Mouse (Mus musculus) hindbrain, embryonic 13.5 days (tissue): Measurements from ENCODE around the gene Espnl. TPM values are rescaled to one million over a fixed set of nuclear protein-coding genes. Genes with fewer than 3 reads are reported as not detected.

Source experiments
- ATAC-seq: fragments of 200-750 bp; cut with Nextera tagmentation; 2 replicates; pipeline ENCODE4 v1.8.0; 2017; ENCODE audit warnings: moderate TSS enrichment; ENCODE audit not compliant: low FRiP score
- H3K27ac ChIP-seq: fragments of 300-500 bp; sonication (generic); 2 replicates; pipeline ENCODE4 v1.5.1; 2015; ENCODE audit warnings: inconsistent platforms, mild to moderate bottlenecking, moderate library complexity
- H3K27me3 ChIP-seq: fragments of 300-500 bp; sonication (generic); 2 replicates; pipeline ENCODE4 v1.6.1; 2015; ENCODE audit warnings: mild to moderate bottlenecking, inconsistent platforms
- H3K36me3 ChIP-seq: fragments of 300-500 bp; sonication (generic); 2 replicates; pipeline ENCODE4 v1.6.1; 2015; ENCODE audit warnings: mild to moderate bottlenecking, inconsistent platforms
- H3K4me1 ChIP-seq: fragments of 300-500 bp; sonication (generic); replicated peaks from 2 replicates; pipeline ENCODE4 v1.6.1; 2015; ENCODE audit warnings: inconsistent platforms
- H3K4me2 ChIP-seq: fragments of 300-500 bp; sonication (generic); 2 replicates; pipeline ENCODE4 v1.6.1; 2015; ENCODE audit warnings: inconsistent platforms, mild to moderate bottlenecking, moderate library complexity
- H3K4me3 ChIP-seq: fragments of 300-500 bp; sonication (generic); 2 replicates; pipeline ENCODE4 v1.5.1; 2015; ENCODE audit warnings: mild to moderate bottlenecking, inconsistent platforms
- H3K9ac ChIP-seq: fragments of 300-500 bp; sonication (generic); 2 replicates; pipeline ENCODE4 v1.6.1; 2015; ENCODE audit warnings: mild to moderate bottlenecking, inconsistent platforms
- H3K9me3 ChIP-seq: fragments of 300-500 bp; sonication (generic); 2 replicates; pipeline ENCODE4 v1.6.1; 2016; ENCODE audit warnings: inconsistent platforms
- WGBS: fragments of 180-500 bp; shearing (Covaris S2); methylation state at CpG from one replicate; pipeline ENCODE4 v1.1.7; 2015; 5-methylcytosine and 5-hydroxymethylcytosine counted together
- polyA plus RNA-seq: library from polyadenylated mRNA; unstranded; fragments of >200 nt; fragmentation: Nextera tagmentation; extraction: Ambion mirVana; gene quantifications from 2 replicates; pipeline ENCODE4 v1.2.1, GENCODE M21; 2015

Gene Espnl
- 0.08 and 0.26 TPM in 2 replicates for polyA plus RNA-seq

GRCm38 (mm10) chr1:91321760-91322438 is at the start of gene Espnl:
TSS of gene Espnl (plus strand) at chr1:91322075.
- Histone ChIP-seq H3K4me1 (no peaks in the 10 kb centered on the region), H3K27ac (no peak within 1 kb of the TSS), H3K9ac (no peak within 1 kb of the TSS), H3K36me3 (peaks cover 2% of the 10 kb centered on the region; the same call in 1 of the 2 replicates), H3K4me2 (no peak within 1 kb of the TSS), H3K9me3 (no peaks in the 10 kb centered on the region), H3K4me3 (no peak within 1 kb of the TSS), H3K27me3 (0 out of 2 replicates have a peak, but pooled peaks cover 4% of the 10 kb centered on the region)
- 85% methylated on average over 19 of the region's 19 CpGs for WGBS
- ATAC-seq: no peak

GRCm38 (mm10) chr1:91272260-91272659 is 49.6 kb upstream of the Espnl start:
- Histone ChIP-seq H3K36me3 (peaks cover 36% of the 10 kb centered on the region), H3K4me2 (no peak overlapping the region), H3K27me3 (no peaks in the 10 kb centered on the region), H3K4me1 (no peaks in the 10 kb centered on the region), H3K4me3 (no peak overlapping the region), H3K9me3 (no peaks in the 10 kb centered on the region), H3K27ac (no peak overlapping the region), H3K9ac (no peak overlapping the region)
- no peak for ATAC-seq
- 97% methylated on average over 2 of the region's 2 CpGs for WGBS

- Histone ChIP-seq H3K4me1 (no peaks in the 10 kb centered on the region), H3K36me3 (peaks cover 72% of the 10 kb centered on the region), H3K9ac (no peak overlapping the region), H3K27me3 (no peaks in the 10 kb centered on the region), H3K27ac (no peak overlapping the region), H3K9me3 (no peaks in the 10 kb centered on the region), H3K4me2 (no peak overlapping the region), H3K4me3 (no peak overlapping the region)
- 93% methylated on average over 4 of the region's 4 CpGs for WGBS
- no peak for ATAC-seq
These were observed 45.3 kb upstream of the Espnl start for GRCm38 (mm10) chr1:91276581-91276980.

- H3K9ac ChIP-seq: no peak overlapping the region
- no peaks in the 10 kb centered on the region for H3K4me1 ChIP-seq
- H3K36me3 ChIP-seq: peaks cover 77% of the 10 kb centered on the region
- H3K4me3 ChIP-seq: no peak overlapping the region
- H3K27ac ChIP-seq: no peak overlapping the region
- ATAC-seq: no peak
- WGBS: 91% methylated on average over 2 of the region's 2 CpGs
- H3K4me2 ChIP-seq: no peak overlapping the region
- H3K27me3 ChIP-seq: no peaks in the 10 kb centered on the region
- H3K9me3 ChIP-seq: no peaks in the 10 kb centered on the region
These were observed 44.4 kb upstream of the Espnl start for GRCm38 (mm10) chr1:91277480-91277879.

- Histone ChIP-seq H3K4me1 (no peaks in the 10 kb centered on the region), H3K9me3 (no peaks in the 10 kb centered on the region), H3K36me3 (peaks cover 80% of the 10 kb centered on the region), H3K4me3 (no peak overlapping the region), H3K4me2 (no peak overlapping the region), H3K27me3 (no peaks in the 10 kb centered on the region), H3K9ac (no peak overlapping the region), H3K27ac (no peak overlapping the region)
- ATAC-seq: no peak
- 94% methylated on average over 3 of the region's 3 CpGs for WGBS
These were observed 43.3 kb upstream of the Espnl start for GRCm38 (mm10) chr1:91278410-91279119.

DNA sequence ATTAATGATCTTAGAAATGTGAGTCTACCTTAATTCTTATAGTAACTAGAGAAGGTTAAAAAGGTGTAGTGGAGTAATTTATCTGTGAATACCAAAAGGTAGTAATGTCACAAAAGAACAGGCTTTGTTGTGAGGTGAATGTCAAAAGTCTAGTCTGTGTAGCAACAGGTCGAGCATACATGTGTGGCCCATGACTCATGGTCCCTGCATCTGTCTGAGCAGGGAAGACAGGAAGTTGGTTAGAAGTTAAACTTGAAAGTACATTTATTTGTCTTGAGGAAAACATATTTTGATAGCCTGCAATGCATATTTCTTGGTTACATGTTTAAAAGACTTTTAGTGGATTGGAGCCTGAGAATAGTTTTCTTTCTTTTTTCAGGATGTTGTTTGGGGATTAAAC is 42.7 kb upstream of the Espnl start:
- Histone ChIP-seq H3K9me3 (no peaks in the 10 kb centered on the region), H3K27ac (no peak overlapping the region), H3K36me3 (peaks cover 83% of the 10 kb centered on the region), H3K4me2 (no peak overlapping the region), H3K4me3 (no peak overlapping the region), H3K27me3 (no peaks in the 10 kb centered on the region), H3K4me1 (no peaks in the 10 kb centered on the region), H3K9ac (no peak overlapping the region)
- ATAC-seq: no peak
- WGBS: 92% methylated on average over 1 of the region's 1 CpGs

GRCm38 (mm10) chr1:91282582-91282981 is 39.3 kb upstream of the Espnl start:
- Histone ChIP-seq H3K36me3 (peaks cover 84% of the 10 kb centered on the region), H3K4me2 (no peak overlapping the region), H3K9ac (no peak overlapping the region), H3K27me3 (no peaks in the 10 kb centered on the region), H3K4me1 (no peaks in the 10 kb centered on the region), H3K9me3 (no peaks in the 10 kb centered on the region), H3K27ac (no peak overlapping the region), H3K4me3 (no peak overlapping the region)
- WGBS: 88% methylated on average over 1 of the region's 1 CpGs
- no peak for ATAC-seq

DNA sequence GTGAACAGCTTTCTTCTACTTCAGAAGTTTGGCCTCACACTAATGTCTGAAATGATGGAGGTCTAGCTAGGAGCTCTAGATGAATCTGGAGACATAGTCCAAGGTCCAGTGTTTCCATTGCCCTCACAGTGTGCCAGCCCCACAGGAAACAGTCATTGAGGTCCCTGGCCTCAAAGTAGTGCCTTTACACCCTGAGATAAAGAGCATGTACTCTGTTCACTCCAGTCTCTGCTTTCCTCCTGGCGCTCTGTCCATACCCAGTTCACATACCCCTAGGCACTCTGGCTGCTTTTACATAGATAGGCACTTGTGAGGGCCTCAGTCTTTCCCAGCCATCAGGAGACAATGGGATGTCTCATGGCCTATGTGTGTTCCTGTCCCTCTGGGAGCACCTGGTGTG is 32.5 kb upstream of the Espnl start:
- WGBS: 97% methylated on average over 1 of the region's 1 CpGs
- Histone ChIP-seq H3K9me3 (no peaks in the 10 kb centered on the region), H3K4me2 (no peak overlapping the region), H3K27me3 (no peaks in the 10 kb centered on the region), H3K9ac (no peak overlapping the region), H3K36me3 (peaks cover 67% of the 10 kb centered on the region), H3K4me3 (no peak overlapping the region), H3K27ac (no peak overlapping the region), H3K4me1 (no peaks in the 10 kb centered on the region)
- no peak for ATAC-seq

DNA sequence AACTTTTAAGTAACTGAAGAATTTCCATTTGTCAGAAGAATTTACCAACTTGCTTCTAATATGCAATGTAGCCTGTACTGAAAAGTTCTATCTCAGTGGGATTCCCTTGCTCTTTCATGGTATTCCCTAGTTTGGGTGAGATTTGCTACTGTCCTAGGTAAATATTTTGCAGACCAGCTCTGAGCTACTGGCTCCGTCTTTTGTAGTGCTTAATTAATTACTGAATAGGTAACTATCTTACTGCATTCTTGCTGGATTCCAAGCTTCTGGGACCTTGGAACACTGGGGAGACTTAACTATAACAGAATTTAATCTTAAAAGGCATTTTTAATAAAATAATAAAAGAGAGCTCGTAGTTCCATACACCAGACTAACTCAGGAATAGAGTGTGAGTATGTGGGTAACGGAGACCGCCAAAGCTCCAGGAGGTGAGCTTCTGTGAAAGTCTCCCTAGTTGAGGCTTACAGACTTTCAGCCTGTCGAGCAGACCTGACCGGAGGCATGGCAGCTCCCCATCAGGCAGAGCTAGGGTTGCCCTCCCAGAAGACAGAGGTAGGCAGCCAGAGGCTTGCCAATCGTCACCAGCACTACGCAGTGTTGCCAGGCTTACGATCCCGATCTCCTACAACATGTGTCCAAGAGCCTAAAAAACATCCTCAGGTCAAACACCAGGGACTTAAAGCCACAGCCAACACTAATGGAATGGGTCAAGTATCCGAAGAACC is 29.6 kb upstream of the Espnl start:
- no peak for ATAC-seq
- Histone ChIP-seq H3K27me3 (no peaks in the 10 kb centered on the region), H3K4me1 (no peaks in the 10 kb centered on the region), H3K27ac (no peak overlapping the region), H3K4me3 (no peak overlapping the region), H3K9me3 (no peaks in the 10 kb centered on the region), H3K36me3 (peaks cover 46% of the 10 kb centered on the region), H3K9ac (no peak overlapping the region), H3K4me2 (no peak overlapping the region)
- 90% methylated on average over 11 of the region's 11 CpGs for WGBS

DNA sequence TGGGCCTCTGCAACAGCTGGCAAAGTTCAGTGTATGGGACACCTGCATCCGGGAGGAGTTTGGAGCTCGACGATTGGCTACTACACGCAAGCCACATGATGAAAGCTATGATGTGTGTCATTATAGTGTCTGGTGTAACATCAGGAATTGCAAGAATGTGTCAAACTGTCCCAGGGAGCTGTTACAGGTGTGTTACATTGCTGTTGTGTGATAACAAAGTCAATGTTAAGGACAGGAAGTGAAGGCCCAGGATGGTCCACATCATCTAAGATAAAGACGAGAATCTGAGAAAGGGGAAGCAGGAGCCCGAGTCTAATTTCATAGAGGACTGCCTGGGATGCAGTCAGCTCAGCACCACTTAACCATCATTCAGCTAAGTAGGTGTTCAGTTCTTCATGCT is 26.3 kb upstream of the Espnl start:
- ATAC-seq: no peak

DNA sequence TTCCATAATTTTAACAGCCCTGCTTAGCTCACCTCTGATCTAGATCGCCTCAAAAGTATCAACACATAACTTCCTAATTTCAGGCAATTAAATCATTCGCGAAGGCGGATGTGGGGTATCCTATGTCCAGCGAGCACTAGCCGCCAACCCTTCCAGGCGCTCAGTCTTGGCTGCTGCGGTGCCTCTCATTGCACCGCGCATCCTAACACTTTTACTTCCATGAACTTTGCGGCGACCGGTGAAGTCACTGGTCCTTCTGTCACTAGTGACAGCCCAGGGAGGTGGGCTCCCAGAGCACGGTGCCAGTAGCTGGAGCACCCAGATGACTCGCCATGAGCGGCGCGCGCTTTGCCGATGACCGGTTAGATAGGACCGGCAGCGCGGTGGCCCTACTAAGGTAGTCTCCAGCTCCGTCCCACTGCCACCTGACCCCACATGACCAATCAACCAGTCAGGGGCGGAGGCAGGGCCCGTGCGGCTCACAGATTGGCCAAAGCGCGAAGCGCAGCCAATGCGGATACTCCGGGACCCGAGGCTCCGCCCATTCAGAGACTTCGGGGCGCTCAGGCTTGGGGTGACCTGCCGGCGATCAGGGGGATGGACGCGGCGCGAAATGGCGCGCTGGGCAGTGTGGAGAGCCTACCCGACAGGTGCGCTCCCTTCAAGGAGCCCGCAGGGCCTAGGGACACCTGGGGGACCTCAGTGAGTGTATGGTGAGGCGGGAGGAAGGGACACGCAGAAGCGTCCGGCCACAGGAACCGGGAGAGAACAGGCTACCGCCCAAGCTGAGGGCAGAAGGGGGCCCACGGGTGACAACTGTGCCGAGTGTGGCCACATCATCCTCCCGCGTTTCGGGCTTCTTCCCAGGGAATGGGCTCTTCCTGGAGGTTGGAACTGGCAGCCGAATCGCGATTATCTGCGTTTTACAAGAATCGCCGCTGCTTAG is 23.8 kb upstream of the Espnl start, which contains the start of gene Scly:
Scly (plus strand) TSS at position 540 of the 946 bp plus-strand sequence.
- Histone ChIP-seq H3K4me3 (peak within 1 kb of the TSS; percentile 88), H3K27me3 (no peaks in the 10 kb centered on the region), H3K4me1 (peaks cover 14% of the 10 kb centered on the region), H3K4me2 (peak within 1 kb of the TSS; percentile 68), H3K27ac (peak within 1 kb of the TSS; percentile 75), H3K9me3 (no peaks in the 10 kb centered on the region), H3K36me3 (peaks cover 11% of the 10 kb centered on the region), H3K9ac (peak within 1 kb of the TSS; percentile 83)
- ATAC-seq: peak; percentile 99
- WGBS: under 1% methylated on average over 56 of the region's 65 CpGs

More for the DNA sequence above, 26.3 kb upstream of the Espnl start:
- Histone ChIP-seq H3K4me2 (no peak overlapping the region), H3K9me3 (no peaks in the 10 kb centered on the region), H3K36me3 (peaks cover 18% of the 10 kb centered on the region; the same call in 1 of the 2 replicates), H3K4me3 (no peak overlapping the region), H3K27me3 (no peaks in the 10 kb centered on the region), H3K27ac (no peak overlapping the region), H3K4me1 (peaks cover 14% of the 10 kb centered on the region), H3K9ac (no peak overlapping the region)
- WGBS: 93% methylated on average over 6 of the region's 6 CpGs
